Mouse (Mus musculus) macrophage (primary cell): ENCODE measurements at regions not wholly inside any gene's neighbourhood (a gene's known extent, or its start where the extent isn't known, plus 50 kb on each side); places are given as distances from the start of the nearest gene placed in this dataset.

Experiments used
- H3K27ac ChIP-seq: fragments of 350-480 bp; formaldehyde crosslinking; 2 replicates; pipeline ENCODE4 v1.9.0; 2021
- H3K36me3 ChIP-seq: fragments of 350-480 bp; formaldehyde crosslinking; 2 replicates; pipeline ENCODE4 v1.9.0; 2021; ENCODE audit errors: inconsistent target
- H3K4me3 ChIP-seq: fragments of 350-480 bp; formaldehyde crosslinking; 2 replicates; pipeline ENCODE4 v1.9.0; 2021; ENCODE audit errors: inconsistent target
- H3K79me2 ChIP-seq: fragments of 350-480 bp; formaldehyde crosslinking; 2 replicates; pipeline ENCODE4 v1.9.0; 2021; ENCODE audit errors: inconsistent target
- WGBS: methylation state at CpG from one replicate; pipeline ENCODE4 v1.1.7; 2026; ENCODE audit warnings: inconsistent platforms; ENCODE audit not compliant: missing documents; 5-methylcytosine and 5-hydroxymethylcytosine counted together

DNA sequence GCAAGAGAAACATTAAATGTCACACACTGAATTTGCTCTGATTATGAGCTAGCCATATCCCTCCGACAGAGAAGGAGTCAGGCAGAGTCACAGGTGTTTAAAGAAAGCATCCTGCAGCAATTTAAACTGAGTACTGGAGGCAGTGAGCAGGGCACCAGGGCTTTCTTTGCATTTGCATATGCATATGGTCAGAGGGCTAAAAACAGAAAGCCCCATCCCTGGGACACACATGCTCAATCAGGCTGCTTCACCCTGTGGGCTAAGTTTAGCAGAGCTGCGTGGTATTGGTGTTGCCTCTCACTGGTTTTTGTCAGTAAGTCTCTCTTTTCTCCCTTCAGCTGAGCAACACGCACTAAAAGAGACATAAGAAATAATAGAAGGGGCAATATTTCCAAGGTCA is 289.9 kb upstream of the Rps6ka3 start:
- H3K79me2 ChIP-seq, result no peaks in the 10 kb centered on the region
- H3K4me3 ChIP-seq, result no peak overlapping the region
- H3K27ac ChIP-seq, result no peak overlapping the region
- 65% methylated on average over 3 of the region's 3 CpGs for WGBS
- no peaks in the 10 kb centered on the region for H3K36me3 ChIP-seq

DNA sequence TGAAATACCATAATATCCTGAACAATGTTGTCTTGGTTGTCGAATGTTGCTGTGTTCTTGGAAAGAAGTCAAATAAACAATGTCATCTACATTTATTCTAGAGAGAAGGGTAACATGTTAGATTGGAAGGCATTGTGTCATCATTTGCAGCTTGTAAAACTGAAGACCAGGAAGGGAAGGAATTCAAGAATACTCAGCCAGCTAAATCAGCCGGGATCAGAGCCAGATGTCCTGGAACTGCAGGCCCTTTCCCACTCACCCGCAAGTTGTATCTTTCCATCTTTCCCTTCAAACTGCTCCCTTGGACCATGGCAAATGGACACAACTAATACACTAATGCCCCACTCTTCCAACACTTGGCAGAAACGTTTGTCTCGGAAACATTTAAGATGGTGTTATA is 288.7 kb upstream of the Rps6ka3 start:
- WGBS, result 67% methylated on average over 5 of the region's 5 CpGs
- Histone ChIP-seq H3K27ac (no peak overlapping the region), H3K79me2 (no peaks in the 10 kb centered on the region)

DNA sequence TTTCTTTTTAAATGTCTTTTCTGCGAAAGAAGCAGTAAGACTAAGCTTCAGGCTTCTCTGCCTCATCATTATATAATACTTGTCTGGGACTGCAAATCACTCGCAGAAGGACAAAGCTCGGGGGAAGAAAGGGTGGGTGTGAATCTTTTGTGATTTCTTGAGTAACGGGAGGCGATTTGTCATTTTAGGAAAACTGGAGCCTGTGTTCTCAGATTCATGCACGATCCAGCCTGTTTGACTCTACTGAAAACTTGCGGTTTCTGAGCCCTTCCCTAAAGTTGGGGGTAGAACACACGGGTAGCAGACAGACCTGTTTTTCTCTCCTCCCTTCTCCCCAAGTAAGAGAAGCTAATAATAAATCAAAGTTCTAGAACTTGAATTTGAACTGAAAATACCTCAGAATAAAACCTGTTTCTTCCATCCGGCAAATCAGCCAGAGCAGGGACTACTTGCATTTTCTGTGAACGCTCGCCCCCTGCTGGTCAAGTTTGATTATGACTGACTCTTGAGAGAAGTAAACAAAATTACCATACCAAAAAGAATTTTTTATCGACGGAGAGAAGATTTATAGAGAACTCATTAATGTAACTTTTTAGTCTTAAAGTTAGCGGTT is 288.2 kb upstream of the Rps6ka3 start:
- 32% methylated on average over 13 of the region's 14 CpGs for WGBS
- H3K4me3 ChIP-seq, result no peak overlapping the region
- no peaks in the 10 kb centered on the region for H3K36me3 ChIP-seq
- no peaks in the 10 kb centered on the region for H3K79me2 ChIP-seq
- H3K27ac ChIP-seq, result no peak overlapping the region

More for the DNA sequence above, 288.7 kb upstream of the Rps6ka3 start:
- Histone ChIP-seq H3K4me3 (no peak overlapping the region), H3K36me3 (no peaks in the 10 kb centered on the region)

DNA sequence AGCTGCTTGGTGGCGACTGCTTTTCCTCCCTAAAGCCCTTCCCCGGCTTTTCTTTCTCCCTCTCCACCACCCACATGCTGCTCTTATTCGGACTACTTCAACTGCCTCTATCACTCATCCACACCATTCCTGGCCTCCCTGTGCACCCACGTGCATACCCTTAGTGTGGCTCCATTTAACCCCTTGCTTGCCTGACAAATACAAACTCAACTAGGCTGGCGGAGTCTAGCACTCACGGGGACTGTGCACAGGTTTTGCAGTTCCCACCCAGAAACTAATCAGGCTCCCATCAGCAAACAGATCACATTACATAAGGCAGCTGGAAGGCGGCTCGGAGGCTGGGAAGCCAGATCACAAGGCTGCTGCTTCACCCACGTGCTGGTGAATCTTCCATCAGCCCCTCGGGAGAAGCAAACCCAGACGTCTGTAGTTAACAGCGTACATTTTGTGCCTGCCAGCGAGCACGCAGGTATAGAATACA is 287.0 kb upstream of the Rps6ka3 start:
- 36% methylated on average over 14 of the region's 14 CpGs for WGBS
- Histone ChIP-seq H3K4me3 (no peak overlapping the region), H3K79me2 (no peaks in the 10 kb centered on the region), H3K27ac (no peak overlapping the region), H3K36me3 (no peaks in the 10 kb centered on the region)

DNA sequence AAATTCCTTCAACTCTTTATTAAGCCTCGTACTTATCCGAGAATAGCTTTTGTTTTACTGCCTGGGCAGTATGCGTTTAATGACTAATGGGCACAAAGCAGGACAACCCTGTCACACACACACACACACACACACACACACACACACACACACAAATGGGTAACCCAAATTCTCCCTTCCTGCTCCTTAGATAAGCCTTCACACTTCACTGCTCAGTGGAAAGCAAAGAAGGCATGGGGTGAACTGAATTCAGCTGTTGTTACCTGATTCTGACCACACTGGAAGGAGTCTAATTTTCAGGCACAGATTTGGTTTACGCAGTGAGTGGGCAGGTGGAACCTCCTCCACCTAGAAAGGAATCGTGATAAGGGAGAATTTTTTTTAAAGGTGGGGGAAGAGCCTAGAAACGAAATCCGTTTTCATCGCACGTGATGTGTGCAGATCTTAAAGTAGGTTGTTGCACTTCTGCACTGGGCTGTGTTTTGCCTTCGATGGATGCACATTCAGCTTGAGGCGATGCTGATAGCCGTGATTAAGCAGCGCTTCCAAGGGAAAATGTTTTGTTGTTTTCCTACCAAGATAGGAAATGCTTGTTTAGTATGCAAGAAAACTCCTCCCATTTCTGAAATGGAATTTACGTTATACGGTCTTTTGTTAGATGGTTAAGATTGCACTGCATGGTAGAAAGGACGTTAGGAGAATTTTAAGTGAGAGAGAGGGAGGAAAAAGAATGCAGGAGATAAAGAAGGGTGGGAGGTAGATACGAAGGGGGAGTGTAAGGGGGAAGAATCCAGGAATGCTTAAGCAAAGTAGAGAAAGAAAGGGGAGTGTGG is 286.2 kb upstream of the Rps6ka3 start:
- no peak overlapping the region for H3K27ac ChIP-seq
- no peaks in the 10 kb centered on the region for H3K79me2 ChIP-seq
- no peaks in the 10 kb centered on the region for H3K36me3 ChIP-seq
- no peak overlapping the region for H3K4me3 ChIP-seq
- WGBS, result 53% methylated on average over 17 of the region's 17 CpGs

DNA sequence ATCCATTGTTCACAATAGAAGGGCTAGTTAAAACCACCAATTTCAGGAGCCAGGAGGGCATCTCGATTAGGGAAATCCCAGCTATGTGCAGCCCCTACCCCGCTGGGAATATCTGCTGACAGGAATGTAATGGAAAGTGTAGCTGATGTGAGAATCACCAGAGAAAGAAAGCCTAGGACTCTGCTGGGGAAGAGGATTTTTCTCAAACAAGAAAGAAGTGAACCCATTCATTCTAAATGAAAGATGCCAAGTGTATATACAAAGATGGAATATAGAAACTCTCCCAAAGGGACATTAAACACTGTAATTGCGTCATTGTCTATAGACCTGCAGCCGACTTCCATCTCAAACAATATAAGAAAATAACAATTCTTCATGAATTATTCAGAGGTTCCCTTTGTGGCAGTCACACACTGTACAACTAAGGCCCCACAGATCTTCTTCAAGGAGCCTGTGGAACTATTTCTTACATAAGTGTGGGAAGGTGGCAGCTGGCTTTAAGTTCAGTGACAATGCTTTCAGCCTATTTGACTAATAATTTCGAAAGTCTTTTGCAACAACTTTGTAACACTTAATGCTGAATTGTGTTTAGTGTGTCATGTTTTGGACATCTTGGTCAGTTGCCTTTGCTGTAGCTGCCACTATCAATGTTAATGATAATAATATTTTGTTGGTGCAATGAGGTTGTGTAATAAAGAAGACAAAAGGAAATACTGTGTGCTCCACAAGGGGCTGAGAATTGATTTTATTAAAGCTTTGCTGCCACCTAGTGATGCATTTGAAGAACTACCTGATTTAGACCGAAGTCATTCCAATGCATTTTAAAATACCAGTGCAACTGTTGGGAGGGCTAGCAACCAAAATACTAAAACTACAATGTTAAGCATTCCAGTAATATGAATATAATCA is 285.4 kb upstream of the Rps6ka3 start:
- 56% methylated on average over 5 of the region's 6 CpGs for WGBS
- H3K27ac ChIP-seq, result no peak overlapping the region
- H3K4me3 ChIP-seq, result no peak overlapping the region

DNA sequence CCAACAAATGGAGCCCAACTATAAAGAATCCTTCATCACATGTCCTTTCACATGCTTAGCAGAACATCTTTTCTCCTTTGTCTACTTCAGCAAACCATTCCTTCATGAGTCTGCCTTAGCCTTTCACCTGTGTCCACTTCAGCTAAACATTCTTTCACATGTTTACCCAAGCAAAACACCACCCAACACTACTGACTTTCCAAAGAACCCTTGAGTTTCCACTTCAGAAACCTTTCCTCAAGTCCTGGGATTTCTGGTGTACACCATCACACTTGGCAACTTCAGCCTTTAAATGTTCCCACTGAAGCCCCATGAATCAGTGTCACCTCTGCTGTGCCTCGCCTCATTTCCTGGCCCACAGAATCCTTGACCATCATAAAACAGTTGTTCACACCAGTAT is 278.2 kb upstream of the Rps6ka3 start:
- Histone ChIP-seq H3K27ac (no peak overlapping the region), H3K79me2 (no peaks in the 10 kb centered on the region), H3K4me3 (no peak overlapping the region), H3K36me3 (no peaks in the 10 kb centered on the region)
- WGBS, result 73% methylated on average over 1 of the region's 1 CpGs

More for the DNA sequence above, 285.4 kb upstream of the Rps6ka3 start:
- no peaks in the 10 kb centered on the region for H3K36me3 ChIP-seq
- H3K79me2 ChIP-seq, result no peaks in the 10 kb centered on the region

DNA sequence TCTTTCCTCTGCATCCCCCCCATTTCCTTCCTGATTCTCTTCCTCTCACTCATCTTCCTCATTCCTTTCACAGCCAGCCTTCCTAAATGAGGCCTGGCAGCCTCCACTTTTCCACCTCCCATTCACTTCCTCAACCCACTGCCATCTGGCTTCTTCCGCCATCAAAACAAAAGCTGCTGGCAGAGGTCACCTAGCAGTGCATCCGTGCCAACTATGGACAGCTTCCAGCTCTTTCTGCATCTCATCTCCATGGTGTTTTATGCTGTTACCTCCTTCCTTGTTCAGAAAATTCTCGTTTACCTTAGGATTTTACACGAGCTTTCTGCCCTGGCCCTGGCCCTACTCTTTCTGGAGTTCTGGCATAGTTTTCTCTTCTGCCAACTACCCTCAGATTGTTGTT is 262.9 kb upstream of the Rps6ka3 start:
- H3K27ac ChIP-seq, result no peak overlapping the region
- H3K4me3 ChIP-seq, result no peak overlapping the region
- H3K36me3 ChIP-seq, result no peaks in the 10 kb centered on the region
- 75% methylated on average over 3 of the region's 4 CpGs for WGBS
- no peaks in the 10 kb centered on the region for H3K79me2 ChIP-seq

DNA sequence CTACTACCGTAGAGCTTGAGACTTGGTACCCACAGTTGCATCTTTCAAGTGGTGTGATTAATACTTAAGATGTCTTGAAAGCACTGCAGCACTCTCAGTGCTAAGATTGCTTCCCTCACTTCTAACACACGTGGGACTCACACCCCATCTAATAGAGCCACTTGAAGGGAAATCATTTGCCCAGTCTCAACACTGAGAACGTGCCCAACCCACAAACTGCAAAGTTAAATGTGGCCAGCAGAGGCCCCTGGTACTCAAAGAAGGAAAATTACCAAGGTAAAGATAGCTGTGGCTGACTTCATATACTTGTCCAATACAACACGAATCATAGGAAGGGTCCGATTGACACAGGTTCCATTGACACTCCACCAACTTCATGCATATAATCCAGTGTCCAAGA is 238.4 kb upstream of the Rps6ka3 start:
- 53% methylated on average over 5 of the region's 5 CpGs for WGBS
- no peak overlapping the region for H3K4me3 ChIP-seq
- no peaks in the 10 kb centered on the region for H3K79me2 ChIP-seq
- H3K27ac ChIP-seq, result no peak overlapping the region
- no peaks in the 10 kb centered on the region for H3K36me3 ChIP-seq

DNA sequence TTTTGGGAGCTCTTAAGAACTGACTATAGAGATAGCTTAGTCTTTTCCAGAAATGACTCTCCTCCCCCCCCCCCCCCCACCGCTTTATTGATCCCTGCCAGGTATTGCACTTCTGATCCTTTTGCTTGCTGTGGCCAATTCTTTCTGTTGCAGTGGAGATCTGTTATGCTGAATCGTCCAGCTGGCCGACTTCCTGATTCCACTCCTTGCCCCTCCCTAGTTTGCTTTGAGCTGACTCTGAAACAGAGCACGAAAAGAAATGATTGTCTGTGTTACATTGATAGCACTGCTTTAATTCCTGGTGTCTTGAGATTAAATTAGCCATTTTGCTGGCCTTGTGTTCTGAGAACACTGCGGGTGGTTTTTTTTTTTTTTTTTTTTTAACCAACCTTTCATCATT is 233.5 kb upstream of the Rps6ka3 start:
- 57% methylated on average over 3 of the region's 5 CpGs for WGBS
- Histone ChIP-seq H3K36me3 (no peaks in the 10 kb centered on the region), H3K27ac (no peak overlapping the region), H3K4me3 (no peak overlapping the region), H3K79me2 (no peaks in the 10 kb centered on the region)

DNA sequence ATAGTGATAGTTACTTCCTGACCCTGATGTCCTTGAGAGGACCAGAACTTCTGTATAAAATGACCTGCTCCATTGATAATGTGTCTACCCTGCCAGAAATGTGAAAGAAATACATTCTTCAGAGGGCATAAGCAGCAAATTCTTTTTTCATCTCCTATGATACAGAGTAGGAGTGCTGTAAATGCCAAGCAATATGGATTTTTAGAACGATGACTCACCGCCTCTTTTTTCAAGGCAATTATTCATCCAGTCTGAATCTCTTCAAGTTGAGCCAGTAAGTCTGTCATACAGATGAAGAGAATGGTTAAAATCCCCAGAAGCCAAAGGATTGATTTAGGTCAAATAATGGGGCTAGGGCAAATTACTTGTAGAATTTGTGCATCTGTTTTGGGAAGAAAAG is 225.4 kb upstream of the Rps6ka3 start:
- Histone ChIP-seq H3K36me3 (no peaks in the 10 kb centered on the region), H3K4me3 (no peak overlapping the region), H3K79me2 (no peaks in the 10 kb centered on the region), H3K27ac (no peak overlapping the region)
- WGBS, result 95% methylated on average over 2 of the region's 2 CpGs

DNA sequence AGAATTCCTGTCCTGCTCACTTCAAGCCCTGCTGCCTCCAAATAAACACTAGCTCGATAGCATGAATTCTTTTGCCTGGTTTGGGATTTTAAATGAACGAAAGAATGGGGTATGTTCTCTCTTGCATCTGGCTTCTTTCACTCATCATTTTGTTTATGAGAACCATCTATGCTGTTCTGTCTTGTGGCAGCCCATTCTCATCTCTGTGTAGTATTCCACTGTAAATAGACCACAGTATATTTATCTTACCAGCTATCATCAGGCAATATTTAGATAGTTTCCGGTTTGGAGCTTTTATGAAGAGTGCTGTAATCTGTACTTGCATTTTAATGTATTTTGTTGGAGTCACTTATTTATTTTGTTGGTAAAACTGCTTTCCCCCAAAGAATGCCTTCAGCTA is 222.4 kb upstream of the Rps6ka3 start:
- Histone ChIP-seq H3K79me2 (no peaks in the 10 kb centered on the region), H3K27ac (no peak overlapping the region), H3K4me3 (no peak overlapping the region), H3K36me3 (no peaks in the 10 kb centered on the region)
- 84% methylated on average over 2 of the region's 3 CpGs for WGBS

DNA sequence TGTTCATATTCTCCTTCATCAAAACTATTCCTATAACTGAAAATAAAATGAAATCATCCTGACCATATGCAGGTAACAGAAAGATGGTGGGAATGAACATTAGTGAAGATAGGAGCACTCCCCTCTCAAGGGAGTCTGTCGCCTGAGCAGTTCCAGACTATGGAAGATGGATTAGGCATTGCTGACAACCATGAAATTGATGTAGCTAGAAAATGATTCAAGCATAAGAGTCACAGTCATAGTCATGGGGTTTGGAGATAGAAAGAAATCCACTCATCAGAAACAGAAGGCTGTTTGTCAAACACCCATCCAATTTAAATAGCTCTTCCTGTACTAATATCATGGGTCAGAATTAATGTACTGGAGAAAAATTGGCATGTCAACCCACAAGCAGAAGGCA is 191.2 kb upstream of the Rps6ka3 start:
- H3K79me2 ChIP-seq, result no peaks in the 10 kb centered on the region
- H3K4me3 ChIP-seq, result no peak overlapping the region
- WGBS, result 87% methylated on average over 1 of the region's 1 CpGs
- H3K36me3 ChIP-seq, result no peaks in the 10 kb centered on the region
- H3K27ac ChIP-seq, result no peak overlapping the region

DNA sequence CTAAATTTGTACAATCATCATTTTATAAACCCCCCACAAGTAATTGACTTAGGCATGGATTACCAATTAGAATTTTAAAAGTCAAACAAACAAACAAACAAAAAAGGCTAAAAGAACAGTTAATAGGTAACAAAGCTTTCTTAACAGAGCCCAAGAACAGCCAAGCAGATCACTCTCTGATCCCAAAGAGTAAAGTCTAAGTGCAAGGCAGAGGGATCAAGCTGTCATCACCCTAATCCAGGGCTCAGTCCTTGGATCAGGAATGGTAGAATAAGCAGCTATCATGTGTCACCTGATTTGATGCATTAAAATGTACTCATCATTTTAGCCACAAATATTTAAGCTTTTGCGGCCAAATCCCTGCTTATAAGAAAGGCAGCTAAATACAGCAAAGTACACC is 183.8 kb upstream of the Rps6ka3 start:
- Histone ChIP-seq H3K4me3 (no peak overlapping the region), H3K36me3 (no peaks in the 10 kb centered on the region), H3K79me2 (no peaks in the 10 kb centered on the region), H3K27ac (no peak overlapping the region)
- 91% methylated on average over 1 of the region's 1 CpGs for WGBS

DNA sequence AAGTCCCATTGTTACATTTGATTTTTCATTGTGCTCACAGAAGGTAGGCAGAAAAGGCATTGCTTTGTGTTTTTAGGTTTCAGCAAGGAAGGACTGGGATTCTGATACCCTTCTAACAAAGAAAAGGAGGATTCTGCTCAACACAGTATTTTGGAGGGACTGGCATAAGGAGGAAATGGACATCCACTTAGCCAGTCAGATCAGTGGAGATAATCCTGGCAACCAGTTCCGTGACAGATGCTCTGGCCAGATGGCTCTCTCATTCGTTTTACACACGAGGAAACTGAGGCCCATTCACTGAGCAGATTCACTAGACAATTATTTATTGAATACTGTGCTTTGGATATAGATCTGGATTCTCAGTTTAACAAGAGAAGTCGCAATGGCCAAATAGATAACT is 178.2 kb upstream of the Rps6ka3 start:
- Histone ChIP-seq H3K4me3 (no peak overlapping the region), H3K36me3 (no peaks in the 10 kb centered on the region), H3K79me2 (no peaks in the 10 kb centered on the region), H3K27ac (no peak overlapping the region)
- WGBS, result 91% methylated on average over 4 of the region's 4 CpGs
